Mouse (Mus musculus) embryonic facial prominence, embryonic 14.5 days (tissue): ENCODE data around the gene Ccdc51. TPM values are rescaled to one million over a fixed set of nuclear protein-coding genes. Genes with fewer than 3 reads are reported as not detected.
"Not testable (repeated sequence)": the region's sequence is repeated elsewhere in the genome, so short reads cannot be mapped to it uniquely, and the experiment has no call there.

Experiments
- ATAC-seq: fragments of 200-750 bp; cut with Nextera tagmentation; 2 replicates; pipeline ENCODE4 v1.8.0; 2017; ENCODE audit warnings: low read depth, moderate number of reproducible peaks, moderate TSS enrichment
- DNase-seq: peaks from one replicate; pipeline ENCODE4 v3.0.0-alpha.2; 2015; ENCODE audit warnings: low spot score
- H3K27ac ChIP-seq: fragments of 300-500 bp; sonication (generic); replicated peaks from 2 replicates; pipeline ENCODE4 v1.5.1; 2014; ENCODE audit warnings: low read depth, mild to moderate bottlenecking, low read length, moderate library complexity
- H3K27me3 ChIP-seq: fragments of 300-500 bp; sonication (generic); replicated peaks from 2 replicates; pipeline ENCODE4 v1.6.1; 2014; ENCODE audit warnings: low read length; ENCODE audit not compliant: control insufficient read depth, insufficient read depth
- H3K36me3 ChIP-seq: fragments of 300-500 bp; sonication (generic); 2 replicates; pipeline ENCODE4 v1.6.1; 2014; ENCODE audit warnings: low read length, mixed read lengths; ENCODE audit not compliant: control insufficient read depth, insufficient read depth
- H3K4me1 ChIP-seq: fragments of 300-500 bp; sonication (generic); 2 replicates; pipeline ENCODE4 v1.6.1; 2014; ENCODE audit warnings: antibody characterized with exemption, low read length; ENCODE audit not compliant: control insufficient read depth, insufficient read depth
- H3K4me2 ChIP-seq: fragments of 300-500 bp; sonication (generic); 2 replicates; pipeline ENCODE4 v1.6.1; 2014; ENCODE audit warnings: low read depth, mild to moderate bottlenecking, low read length, moderate library complexity, mixed read lengths
- H3K4me3 ChIP-seq: fragments of 300-500 bp; sonication (generic); 2 replicates; pipeline ENCODE4 v1.5.1; 2014; ENCODE audit warnings: low read depth, mild to moderate bottlenecking, low read length
- H3K9ac ChIP-seq: fragments of 300-500 bp; sonication (generic); 2 replicates; pipeline ENCODE4 v1.6.1; 2014; ENCODE audit warnings: low read depth, mild to moderate bottlenecking, low read length, moderate library complexity, mixed read lengths
- H3K9me3 ChIP-seq: fragments of 300-500 bp; sonication (generic); 2 replicates; pipeline ENCODE4 v1.6.1; 2016; ENCODE audit warnings: low read length; ENCODE audit not compliant: control insufficient read depth
- WGBS: fragments of 180-500 bp; shearing (Covaris S2); extraction: QIAGEN DNeasy Blood & Tissue Kit; methylation state at CpG from one replicate; pipeline ENCODE4 v1.1.7; 2014; 5-methylcytosine and 5-hydroxymethylcytosine counted together
- polyA plus RNA-seq: library from polyadenylated mRNA; unstranded; fragments of >200 nt; fragmentation: Nextera tagmentation; extraction: Ambion mirVana; gene quantifications from 2 replicates; pipeline ENCODE4 v1.2.1, GENCODE M21; 2014

The Ccdc51 gene
- polyA plus RNA-seq, 1 experiment from 2014 or later, result 11.4 TPM

GRCm38 (mm10) chr9:109127076-109127475 is 44.8 kb downstream of the Ccdc51 start:
- H3K36me3 ChIP-seq, result no peaks in the 10 kb centered on the region
- ATAC-seq, result no peak
- no peak overlapping the region for H3K9ac ChIP-seq
- H3K27ac ChIP-seq, result no peak overlapping the region
- no peaks in the 10 kb centered on the region for H3K27me3 ChIP-seq
- H3K4me1 ChIP-seq, result no peaks in the 10 kb centered on the region
- no peak for DNase-seq
- no peak overlapping the region for H3K4me2 ChIP-seq
- H3K4me3 ChIP-seq, result no peak overlapping the region
- no peaks in the 10 kb centered on the region for H3K9me3 ChIP-seq
- WGBS, result 84% methylated on average over 4 of the region's 4 CpGs

- H3K4me2 ChIP-seq, result no peak overlapping the region
- 45% methylated on average over 3 of the region's 3 CpGs for WGBS
Measured at GRCm38 (mm10) chr9:109128211-109128610, 45.9 kb downstream of the Ccdc51 start.

GRCm38 (mm10) chr9:109130076-109130475 is 47.8 kb downstream of the Ccdc51 start:
- Histone ChIP-seq H3K9ac (no peak overlapping the region), H3K27me3 (no peaks in the 10 kb centered on the region), H3K36me3 (no peaks in the 10 kb centered on the region), H3K4me1 (no peaks in the 10 kb centered on the region), H3K4me2 (no peak overlapping the region), H3K4me3 (no peak overlapping the region), H3K9me3 (no peaks in the 10 kb centered on the region), H3K27ac (no peak overlapping the region)
- ATAC-seq (no peak), DNase-seq (no peak)
- 87% methylated on average over 5 of the region's 5 CpGs for WGBS

More at GRCm38 (mm10) chr9:109128211-109128610, 45.9 kb downstream of the Ccdc51 start:
- Histone ChIP-seq H3K27me3 (no peaks in the 10 kb centered on the region), H3K4me3 (no peak overlapping the region), H3K27ac (no peak overlapping the region), H3K9me3 (no peaks in the 10 kb centered on the region), H3K4me1 (no peaks in the 10 kb centered on the region), H3K36me3 (no peaks in the 10 kb centered on the region), H3K9ac (no peak overlapping the region)
- DNase-seq (no peak), ATAC-seq (no peak)

GRCm38 (mm10) chr9:109140414-109140813 is 58.1 kb downstream of the Ccdc51 start:
- not testable (repeated sequence) for H3K9ac ChIP-seq, H3K36me3 ChIP-seq, H3K27ac ChIP-seq, H3K4me1 ChIP-seq, DNase-seq, H3K27me3 ChIP-seq, H3K4me3 ChIP-seq, H3K4me2 ChIP-seq, ATAC-seq, H3K9me3 ChIP-seq
- 62% methylated on average over 4 of the region's 4 CpGs for WGBS

Other genes starting within 250 kb of the Ccdc51 start
- gene Slc26a6, start 229.2 kb upstream of the Ccdc51 start, polyA plus RNA-seq, result 14.3 and 15.4 TPM in 2 replicates
- not detected in 2 replicates for gene Tmem89, start 167.9 kb upstream of the Ccdc51 start, polyA plus RNA-seq
- gene Uqcrc1, start 145.9 kb upstream of the Ccdc51 start, polyA plus RNA-seq, result 454 and 456 TPM in 2 replicates
- gene Col7a1, start 128.9 kb upstream of the Ccdc51 start, polyA plus RNA-seq, result 17.4 and 22.0 TPM in 2 replicates
- gene Ucn2, start 96.5 kb upstream of the Ccdc51 start, polyA plus RNA-seq, result 0.64 and 1.3 TPM in 2 replicates
- gene Pfkfb4, start 90.7 kb upstream of the Ccdc51 start, polyA plus RNA-seq, result 7.4 TPM in 2 replicates
- gene Shisa5, start 43.9 kb upstream of the Ccdc51 start, polyA plus RNA-seq, result 81.7 and 90.0 TPM in 2 replicates
- gene Trex1, start 22.8 kb upstream of the Ccdc51 start, polyA plus RNA-seq, result 15.5 and 17.6 TPM in 2 replicates
- gene Atrip, start 8.4 kb upstream of the Ccdc51 start, polyA plus RNA-seq, result 19.5 and 25.0 TPM in 2 replicates
- 612 and 655 TPM in 2 replicates for gene Tma7, start 94 bp downstream of the Ccdc51 start, polyA plus RNA-seq
- 9.1 and 9.7 TPM in 2 replicates for gene Plxnb1, start 12.9 kb downstream of the Ccdc51 start, polyA plus RNA-seq
- gene Fbxw21, start 79.5 kb downstream of the Ccdc51 start, polyA plus RNA-seq, result not detected in 2 replicates
- gene Fbxw13, start 113.5 kb downstream of the Ccdc51 start, polyA plus RNA-seq, result not detected in 2 replicates
- not detected in 2 replicates for gene Fbxw20, start 152.3 kb downstream of the Ccdc51 start, polyA plus RNA-seq
- not detected in 2 replicates for gene Fbxw14, start 205.2 kb downstream of the Ccdc51 start, polyA plus RNA-seq